Mouse (Mus musculus) ovary, adult 18-20 months (tissue): ENCODE measurements at regions not wholly inside any gene's neighbourhood (a gene's known extent, or its start where the extent isn't known, plus 50 kb on each side); places are given as distances from the start of the nearest gene placed in this dataset.

ENCODE experiments used
- DNase-seq: peaks from one replicate; pipeline ENCODE4 v3.0.0; 2022; ENCODE audit warnings: low spot score, mixed read lengths

DNA sequence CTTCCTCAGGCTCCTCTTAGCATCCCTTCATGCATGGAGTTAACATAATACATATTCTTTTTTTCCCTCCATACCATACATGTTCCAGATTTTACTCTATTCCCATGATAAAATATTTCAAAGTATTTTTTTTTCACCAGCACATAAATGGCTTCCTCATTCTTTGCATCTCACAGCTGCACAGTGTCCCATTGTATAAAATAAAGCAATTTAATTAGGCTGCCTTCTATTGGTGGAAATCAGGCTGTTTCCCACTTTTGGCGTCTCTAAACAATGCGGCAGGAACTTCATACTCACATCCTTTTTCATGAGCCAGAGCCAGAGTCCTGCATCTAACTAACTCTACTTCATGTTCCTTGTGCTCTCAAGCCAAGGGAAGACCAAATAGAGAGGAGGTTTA is 54.9 kb upstream of the Akap13 start:
- DNase-seq = no peak

DNA sequence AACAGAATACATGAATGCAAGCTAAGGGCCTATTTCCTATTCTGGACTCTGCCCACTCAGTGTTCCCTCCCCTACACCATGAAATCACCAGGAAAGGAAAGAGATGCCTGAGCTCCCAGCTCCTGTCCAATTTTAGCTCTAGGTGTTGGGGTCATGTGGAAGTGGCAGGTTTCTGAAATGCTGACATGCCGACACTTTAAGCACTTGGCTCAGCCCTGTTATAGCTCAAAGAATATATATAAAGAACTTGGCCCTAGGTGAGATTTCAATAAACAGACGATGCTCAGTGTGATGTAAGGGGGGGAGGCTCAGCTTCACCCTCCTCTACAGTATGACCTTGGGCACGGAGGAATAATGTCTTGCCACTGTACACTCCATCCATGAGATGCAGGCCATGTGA is 50.4 kb upstream of the Akap13 start:
- no peak for DNase-seq
